Mouse (Mus musculus) erythroblast, embryonic 14.5 days (primary cell): ENCODE measurements around the gene Plscr3.

Experiments used
- GATA1 ChIP-seq: IDR thresholded peaks from 2 replicates; pipeline ENCODE4 v1.6.1; 2012; ENCODE audit warnings: low read length, inconsistent platforms, mixed read lengths
- TAL1 ChIP-seq: IDR thresholded peaks from 3 replicates; pipeline ENCODE4 v1.6.1; 2012; ENCODE audit warnings: low read length, inconsistent platforms, mixed read lengths

GRCm38 (mm10) chr11:69865561-69865960, 19.4 kb downstream of the Plscr3 start:
- TF ChIP-seq GATA1 (no peak), TAL1 (no peak)
